Mouse (Mus musculus) erythroblast, embryonic 14.5 days (primary cell): Measurements from ENCODE around the gene AW209491.

ENCODE experiments used
- GATA1 ChIP-seq: IDR thresholded peaks from 2 replicates; pipeline ENCODE4 v1.6.1; 2012; ENCODE audit warnings: low read length, inconsistent platforms, mixed read lengths
- TAL1 ChIP-seq: IDR thresholded peaks from 3 replicates; pipeline ENCODE4 v1.6.1; 2012; ENCODE audit warnings: low read length, inconsistent platforms, mixed read lengths

DNA sequence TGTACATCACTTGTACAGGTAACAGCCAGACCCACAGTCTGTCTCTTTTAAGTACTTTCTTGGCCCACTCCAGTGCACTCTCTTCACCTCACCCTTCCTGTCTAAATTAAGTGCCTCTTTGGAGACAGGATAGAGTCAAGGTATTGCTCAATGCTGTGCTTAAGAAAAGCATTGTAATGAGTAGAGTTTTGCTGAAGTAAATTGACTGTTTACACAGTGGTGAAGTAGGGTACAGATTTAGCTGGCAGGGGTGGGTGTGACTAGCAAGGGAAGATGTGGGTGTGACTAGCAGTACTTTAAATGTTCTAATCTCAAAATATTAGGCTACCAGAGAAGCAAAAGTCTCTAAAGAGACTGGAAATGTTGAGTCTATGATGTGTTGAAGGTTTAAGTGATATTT is 22.3 kb upstream of the AW209491 start:
- TF ChIP-seq GATA1 (no peak), TAL1 (no peak)
